Mouse (Mus musculus) retina, adult 2 months (tissue): ENCODE measurements around the gene BC052040.

Experiments
- DNase-seq: peaks from one replicate; pipeline ENCODE4 v3.0.0-alpha.2; 2012; ENCODE audit warnings: low read depth, low spot score

The BC052040 gene

DNA sequence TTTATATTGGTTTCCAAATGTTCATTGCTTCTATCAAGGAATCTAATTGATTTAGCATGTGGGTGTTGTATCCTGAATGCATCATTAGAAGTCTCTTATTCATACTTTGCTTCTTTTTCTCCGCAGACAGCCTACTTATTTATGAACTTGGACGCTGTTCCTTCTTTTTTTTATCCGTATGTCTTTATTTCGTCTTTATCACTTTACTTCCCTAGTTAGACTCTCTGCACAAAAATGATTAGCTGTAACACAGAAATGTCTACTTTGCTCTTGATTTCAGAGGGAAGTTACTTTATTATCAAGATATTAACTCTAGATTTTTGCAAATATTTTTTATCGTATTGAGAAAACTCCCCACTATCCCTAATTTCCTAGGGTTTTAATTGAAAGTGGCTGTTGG lies 117.5 kb downstream of the BC052040 start:
- DNase-seq = no peak

DNA sequence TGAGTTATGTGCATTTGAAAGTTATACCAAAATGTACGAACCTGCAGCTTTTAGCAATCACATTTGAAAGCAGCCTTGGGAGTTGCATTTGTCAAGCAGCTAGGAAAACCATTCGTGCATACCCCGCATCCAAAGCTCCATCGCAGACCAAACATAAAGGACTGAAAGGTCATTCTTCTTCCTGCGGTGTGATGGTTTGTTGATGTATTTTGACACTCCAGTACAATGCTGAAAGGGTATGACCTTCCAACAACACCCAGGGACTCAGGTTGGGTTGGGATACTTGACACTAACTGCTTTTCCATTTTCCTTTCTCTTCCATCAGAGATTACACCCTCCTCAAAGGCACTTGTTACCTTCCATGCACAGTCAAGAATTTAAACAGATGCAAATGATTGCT lies 121.1 kb downstream of the BC052040 start:
- DNase-seq = no peak

DNA sequence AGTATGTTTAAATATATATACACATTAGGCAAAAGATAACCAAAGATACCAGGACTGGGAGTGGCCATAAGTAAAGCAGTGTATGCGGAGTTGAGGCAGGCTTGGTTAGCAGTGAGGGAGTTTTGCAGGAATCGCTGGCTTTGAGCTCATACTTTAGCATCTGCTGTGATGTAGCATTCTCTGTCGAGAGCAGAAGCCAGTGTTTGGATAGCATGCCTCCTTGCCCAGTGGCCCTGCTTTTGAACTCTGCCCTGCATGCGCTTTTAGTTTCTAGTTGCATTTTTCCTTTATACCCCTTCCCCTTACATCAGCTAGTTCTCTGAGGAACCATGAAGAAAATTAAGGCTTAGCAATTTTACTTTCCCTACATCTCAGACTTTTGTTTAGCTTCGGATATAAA lies 136.0 kb downstream of the BC052040 start:
- DNase-seq = no peak

DNA sequence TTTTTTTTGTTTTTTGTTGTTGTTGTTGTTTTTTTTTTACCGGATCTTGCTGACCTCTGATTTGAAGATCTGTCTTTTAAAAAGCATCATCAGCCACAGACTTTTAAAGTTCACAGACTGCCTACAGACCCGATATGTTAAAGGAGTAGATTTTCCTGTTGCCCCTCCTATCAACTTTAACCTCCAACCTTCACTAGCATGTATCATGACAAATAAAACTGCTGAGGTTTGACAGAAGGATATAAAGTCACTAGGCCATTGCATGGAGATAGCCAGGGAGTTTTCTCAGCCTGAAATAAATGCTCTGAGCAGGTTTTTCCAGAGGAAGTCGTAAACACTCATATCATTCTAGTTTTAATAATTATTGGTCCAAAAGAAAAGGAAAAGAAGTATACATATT lies 136.5 kb downstream of the BC052040 start:
- DNase-seq = no peak

DNA sequence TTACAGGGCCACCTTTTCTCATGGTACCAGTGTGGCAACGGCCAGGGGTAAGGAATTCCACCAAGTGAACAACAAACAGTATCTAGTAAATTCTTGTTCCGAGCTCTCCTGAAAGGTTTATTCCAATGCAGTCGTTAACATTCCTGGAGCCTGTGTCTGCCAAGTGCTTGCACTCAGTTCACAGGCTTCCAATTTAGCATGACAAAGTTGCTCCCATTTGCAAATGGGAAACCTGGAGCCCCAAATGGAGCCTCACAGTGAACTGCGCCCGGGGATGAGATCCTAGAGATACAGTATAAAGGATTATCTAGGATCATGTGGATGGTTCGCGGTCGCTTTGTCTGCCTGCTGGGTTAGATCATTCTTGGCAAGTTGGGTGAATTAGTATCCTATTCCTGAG lies 141.9 kb downstream of the BC052040 start:
- DNase-seq = no peak

DNA sequence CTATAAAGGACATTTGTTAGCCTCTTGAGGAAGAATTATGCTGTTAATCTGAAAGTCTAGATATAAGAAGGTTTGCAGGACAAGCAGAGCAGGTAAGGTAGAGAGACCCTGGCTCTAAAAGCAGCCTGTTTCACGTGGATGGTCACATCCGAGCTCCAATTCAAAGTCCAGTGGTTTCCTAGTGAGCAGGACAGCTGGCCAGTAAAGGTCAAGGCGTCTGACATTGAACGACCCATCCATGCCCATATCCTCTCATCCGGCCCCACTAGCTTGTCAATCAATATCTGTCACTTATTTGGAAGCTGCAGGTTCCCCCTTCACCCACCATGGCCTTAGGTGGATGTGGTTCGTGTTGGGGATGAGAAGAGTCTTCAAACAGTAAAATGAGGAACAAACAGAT lies 142.7 kb downstream of the BC052040 start:
- DNase-seq = no peak

DNA sequence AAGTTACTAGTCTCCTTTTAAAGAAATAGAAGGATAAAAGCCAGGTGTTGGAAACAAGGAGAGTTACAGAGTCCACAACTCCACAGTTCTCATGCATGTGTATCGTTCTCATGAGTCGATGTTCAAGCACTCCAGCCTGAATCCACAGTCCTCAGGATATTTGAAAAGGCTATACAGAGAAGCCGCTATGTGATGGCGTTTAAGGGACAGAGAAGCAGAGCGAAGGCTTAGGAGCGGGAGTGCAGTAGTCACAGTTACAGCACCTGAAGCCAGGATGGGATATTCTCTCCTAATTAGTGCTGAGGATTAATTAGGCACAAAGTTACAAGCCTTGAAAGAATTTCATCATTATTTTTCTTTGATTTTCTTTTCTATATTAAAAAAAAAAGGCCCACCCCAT lies 143.2 kb downstream of the BC052040 start:
- no peak for DNase-seq

DNA sequence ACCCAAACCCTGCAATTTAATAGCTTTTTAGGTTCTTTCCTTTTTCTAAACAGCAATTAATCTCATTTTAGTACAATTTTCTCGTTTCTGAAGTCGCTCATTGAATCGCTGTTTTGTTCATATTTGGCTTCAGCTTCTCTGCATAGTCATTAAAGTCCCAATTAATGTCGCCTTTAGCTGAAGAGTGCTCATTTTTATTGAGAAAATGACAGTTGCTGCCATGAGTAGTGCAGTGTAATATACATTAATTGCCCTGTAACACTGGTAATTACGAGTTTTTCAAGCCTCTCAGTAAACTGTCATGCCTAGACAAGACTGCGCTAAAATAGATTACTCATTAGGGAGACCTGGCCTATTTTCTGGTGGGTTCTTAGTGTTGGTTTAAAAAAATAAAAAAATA lies 144.0 kb downstream of the BC052040 start:
- DNase-seq = no peak

DNA sequence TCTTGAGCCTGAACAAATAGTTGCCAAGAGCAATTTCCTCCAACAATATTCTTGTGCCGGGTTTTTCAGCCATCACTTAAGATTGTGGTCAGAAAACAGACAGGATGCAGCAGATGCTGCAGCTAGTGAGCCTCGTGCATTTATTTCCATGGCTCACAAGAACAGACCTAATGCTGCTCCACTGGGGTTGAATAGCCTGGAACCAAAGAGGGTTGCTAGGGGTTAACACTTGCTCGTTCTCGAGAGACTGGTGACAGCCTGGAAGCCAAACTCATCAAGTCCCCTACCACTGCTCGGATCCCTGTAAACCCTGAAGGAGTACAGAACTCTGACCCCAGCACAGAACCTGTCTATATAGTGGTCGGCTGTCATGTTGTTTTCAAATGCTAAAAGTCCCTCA lies 144.4 kb downstream of the BC052040 start:
- DNase-seq = no peak

DNA sequence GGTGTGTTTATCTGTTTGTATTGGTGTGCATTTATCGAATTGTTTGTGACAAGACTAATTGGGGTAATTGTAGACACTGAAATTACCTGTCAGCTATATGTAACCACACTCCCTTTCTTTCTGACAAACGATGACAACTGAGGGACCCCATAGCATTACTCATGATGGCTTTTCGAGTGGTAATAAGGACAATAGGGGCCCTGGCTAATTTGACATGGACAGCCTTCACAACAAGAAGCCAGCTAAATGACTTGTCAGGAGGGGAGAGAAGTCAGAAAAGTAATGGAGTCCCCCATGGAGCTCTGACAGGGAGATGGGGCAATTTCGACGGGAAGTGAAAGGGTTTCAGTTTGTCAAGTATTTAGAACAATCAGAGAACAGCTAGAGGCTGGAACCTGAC lies 145.3 kb downstream of the BC052040 start:
- no peak for DNase-seq

DNA sequence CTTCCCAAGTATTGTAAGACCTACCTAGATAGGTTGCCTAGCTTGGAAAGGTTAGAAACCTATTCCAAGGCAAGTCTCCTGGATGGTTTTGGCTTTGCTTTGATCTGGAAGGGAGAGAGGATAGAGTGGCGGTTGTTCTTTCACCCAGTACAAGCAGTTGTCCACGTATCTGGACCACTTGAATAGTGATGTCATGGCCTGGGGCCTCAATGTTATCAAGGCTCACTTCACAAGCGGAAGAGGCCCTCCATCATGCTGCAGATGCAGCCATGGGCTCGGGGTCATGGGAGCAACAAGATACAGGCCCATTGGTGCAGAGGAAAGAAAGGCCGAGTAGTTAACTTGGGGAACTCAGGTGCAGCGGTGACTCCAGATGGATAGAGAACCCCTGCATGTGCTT lies 147.1 kb downstream of the BC052040 start:
- no peak for DNase-seq

DNA sequence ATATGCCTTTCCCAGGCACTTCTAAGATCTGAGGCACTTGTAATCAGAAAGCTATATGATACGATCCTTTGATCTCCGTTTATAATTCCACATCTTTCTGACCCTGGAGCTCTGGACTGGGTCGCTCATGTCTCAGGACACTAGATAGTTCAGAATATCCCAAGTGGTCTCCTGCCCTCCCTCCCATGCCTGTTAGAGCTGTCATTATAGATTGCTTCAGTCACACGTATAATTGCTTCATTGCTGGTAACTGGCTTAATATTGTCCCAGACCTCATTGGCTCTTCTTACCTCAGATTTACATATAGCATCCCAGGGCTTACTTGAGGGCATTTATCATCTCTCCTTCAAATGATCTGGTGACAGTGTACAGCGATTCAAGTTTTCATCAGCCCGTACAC lies 149.0 kb downstream of the BC052040 start:
- no peak for DNase-seq

DNA sequence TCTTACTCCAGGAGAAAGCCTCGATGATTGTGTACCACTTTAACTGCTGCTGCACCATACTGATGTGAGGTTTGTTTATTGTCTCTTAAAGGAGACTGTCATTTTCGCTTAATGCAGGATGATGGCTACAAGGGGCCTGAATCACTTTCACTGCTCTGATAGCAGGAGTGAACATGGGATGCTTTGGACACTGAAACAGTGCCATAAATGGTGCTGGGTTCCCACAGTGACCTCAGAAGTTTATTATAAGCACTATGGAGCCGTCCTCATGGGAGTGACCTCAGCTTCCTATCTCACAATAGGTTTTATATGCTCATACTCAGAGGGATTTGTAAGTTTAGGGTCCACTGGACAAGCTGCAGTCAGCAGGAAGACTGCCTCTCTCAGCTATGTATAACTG lies 149.7 kb downstream of the BC052040 start:
- no peak for DNase-seq

DNA sequence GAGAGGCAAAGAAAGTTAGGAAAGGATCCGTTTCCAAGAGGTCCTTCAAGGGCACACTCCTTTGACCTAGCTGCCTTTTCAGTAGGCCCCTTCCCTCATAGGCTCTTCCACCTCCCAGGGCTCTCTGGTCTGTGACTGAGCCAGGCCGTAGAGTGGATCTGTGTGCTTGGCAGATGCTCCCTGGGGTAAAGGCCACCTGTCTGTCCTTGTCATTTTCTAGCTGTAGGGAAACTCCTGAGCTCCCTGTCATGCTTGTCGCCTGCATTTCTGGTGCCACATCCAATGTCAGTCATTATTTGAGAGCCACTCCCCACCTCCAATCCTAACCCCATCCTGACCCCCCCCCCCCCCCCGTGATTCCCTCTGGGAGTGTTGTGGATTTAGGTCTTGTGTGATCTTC lies 151.1 kb downstream of the BC052040 start:
- no peak for DNase-seq

DNA sequence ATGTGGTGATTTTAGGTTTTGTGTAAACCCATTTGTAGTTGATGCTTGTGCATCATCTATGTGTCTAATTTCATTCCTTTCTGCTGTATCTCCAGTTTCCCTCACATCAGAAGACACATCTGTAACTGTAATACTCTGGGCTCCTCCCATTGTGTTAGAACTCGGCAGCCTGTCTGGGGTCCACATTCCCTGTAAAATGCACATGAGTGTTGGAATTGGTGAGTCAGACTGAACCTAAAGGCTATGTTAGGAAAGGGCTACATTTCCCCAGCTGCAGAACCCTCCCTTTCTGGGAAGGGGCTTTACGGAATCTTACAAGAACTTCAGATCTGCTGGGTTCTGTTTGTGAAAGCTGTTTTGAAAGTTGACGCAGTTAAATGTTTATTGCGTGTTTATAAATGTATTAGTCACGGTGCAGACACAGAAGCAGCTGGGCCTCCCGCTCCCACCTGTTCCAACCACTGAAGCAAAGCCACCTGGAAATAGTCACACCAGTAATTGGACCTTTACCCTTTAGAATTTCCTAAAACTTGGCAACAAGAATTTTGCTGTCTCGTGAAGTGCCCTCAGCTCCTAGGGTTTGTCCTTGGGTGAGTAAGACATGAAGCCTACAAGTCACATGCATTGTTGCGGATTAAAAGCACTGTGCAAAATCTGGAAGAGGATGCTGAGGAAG lies 151.6 kb downstream of the BC052040 start:
- DNase-seq = no peak

DNA sequence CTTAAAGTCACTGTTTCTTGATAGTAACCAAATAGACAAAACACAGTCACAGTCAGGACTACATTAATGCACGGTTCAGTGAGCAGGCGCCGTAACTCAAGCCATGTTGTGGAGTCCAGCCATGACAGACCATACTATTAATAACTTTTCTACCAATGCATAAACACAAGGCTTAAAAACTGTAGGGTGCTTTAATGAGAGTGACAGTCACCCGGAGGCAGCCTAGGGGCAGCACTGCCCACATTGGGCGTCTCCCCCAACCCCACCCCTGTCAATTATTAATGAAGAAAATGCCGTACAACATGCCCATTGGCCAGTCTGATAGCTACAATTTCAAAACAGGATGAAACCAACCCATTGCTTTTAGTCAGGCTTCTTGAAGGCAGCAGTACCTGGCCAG lies 153.3 kb downstream of the BC052040 start:
- DNase-seq = no peak

DNA sequence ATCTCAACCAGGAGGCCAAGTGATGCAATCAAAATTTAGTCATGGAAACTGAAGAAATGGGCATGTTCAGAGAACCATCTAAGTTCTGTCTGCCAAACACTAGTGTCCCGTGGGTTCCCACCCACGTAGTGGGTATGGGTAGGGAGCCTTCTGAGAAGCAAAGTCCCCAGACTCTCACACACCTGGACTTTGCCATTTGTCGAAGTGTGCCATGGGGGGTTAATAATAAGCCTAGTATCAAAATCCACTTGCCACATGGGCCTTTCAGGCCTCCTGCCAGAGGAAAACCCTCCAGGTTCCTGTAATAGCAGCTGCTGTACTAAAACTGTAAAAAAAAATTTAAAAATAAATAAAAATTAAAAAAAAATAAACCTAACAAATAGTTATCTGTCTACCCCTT lies 154.9 kb downstream of the BC052040 start:
- DNase-seq = no peak

DNA sequence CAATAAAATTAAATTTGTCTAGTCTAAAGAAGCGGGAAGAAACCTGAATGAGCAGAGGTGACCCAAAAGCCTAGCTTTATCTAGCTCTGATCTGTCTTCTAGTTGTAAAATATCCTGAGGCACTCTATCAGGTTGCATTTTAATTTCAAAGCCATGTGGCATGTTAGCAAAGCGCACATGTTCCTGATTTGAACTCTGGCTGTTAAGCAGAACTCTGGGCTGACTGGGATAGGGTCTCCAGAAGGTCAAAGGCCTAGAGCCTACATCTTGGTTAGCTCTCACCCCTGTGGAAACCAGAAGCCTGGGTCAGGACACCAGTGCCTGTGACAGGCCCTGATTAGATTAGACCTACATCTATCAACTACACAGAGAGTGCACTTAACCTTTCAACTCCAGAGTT lies 156.4 kb downstream of the BC052040 start:
- no peak for DNase-seq

DNA sequence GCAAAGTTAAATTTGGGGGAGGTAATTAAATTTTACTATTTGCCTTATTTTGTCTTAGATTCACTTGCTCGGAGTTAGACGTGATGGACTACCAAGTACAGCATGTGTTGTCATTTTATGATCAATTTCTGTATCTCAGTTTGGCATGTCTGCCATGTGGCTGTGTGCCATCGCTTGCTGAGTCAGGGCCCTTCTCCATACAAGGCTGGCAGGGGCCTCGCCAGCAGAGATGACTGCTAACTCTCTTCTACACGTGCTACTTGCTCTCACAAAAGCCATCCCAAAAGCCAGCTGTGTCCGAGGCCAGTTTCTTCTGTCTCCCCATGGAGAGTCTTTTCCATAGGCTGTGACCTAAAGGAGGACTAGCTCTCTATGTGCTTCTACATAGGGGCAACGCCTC lies 160.5 kb downstream of the BC052040 start:
- DNase-seq = no peak

DNA sequence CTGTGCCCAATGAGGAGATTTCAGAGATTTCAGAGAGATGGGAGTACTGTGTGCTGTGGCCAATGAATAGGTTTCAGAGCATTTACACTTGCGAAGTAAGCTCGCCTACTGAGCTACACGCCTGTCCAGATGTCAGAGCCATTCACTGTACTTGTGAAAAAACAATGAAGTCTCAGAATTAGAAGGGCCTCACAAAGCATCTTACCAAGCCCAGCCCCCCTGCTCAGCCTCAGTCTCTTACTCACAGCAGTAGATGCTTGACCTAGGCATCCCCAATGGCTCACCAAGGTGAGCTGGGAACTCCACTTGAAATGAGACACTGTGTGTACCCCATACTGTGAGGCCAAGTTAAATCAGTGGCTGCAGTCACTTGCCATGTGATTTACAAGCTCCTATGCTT lies 166.1 kb downstream of the BC052040 start:
- no peak for DNase-seq

DNA sequence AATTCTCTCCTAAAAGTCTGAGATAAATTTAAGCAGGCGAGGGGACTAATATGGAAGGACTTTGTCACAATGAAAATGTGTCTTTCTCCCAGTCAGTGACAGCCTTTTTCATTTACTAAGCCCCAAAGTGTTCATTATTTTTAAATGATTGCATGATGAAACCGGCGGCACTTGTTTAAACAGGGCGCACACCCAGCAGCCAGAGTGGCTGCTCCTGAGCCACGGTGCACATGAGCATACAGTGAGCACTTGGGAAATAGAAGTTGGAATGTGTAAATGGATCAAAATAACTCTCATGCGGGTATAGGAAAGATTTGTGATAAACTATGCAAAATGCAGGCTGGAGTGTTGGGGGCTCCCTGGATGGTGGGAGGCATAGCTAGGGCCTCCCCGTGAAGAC lies 169.7 kb downstream of the BC052040 start:
- no peak for DNase-seq

DNA sequence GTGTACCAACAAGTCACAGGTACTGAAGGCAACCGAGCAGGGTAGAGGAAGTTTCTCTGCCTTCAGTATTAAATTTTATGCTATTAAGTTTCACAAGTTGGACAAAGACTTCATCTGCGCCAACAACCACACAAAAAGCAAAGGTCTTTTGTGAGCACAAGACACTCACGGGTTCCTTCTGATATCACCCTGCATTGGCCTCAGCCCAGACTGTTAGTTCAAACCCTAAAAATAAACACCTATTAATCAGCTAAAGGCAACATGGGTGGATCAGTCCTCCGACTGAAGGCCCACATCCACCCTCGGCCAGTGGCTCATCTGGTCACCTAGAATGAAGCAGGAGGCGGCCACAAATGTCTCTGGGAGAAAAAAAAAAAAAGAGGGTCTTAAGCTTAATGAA lies 176.2 kb downstream of the BC052040 start:
- no peak for DNase-seq

DNA sequence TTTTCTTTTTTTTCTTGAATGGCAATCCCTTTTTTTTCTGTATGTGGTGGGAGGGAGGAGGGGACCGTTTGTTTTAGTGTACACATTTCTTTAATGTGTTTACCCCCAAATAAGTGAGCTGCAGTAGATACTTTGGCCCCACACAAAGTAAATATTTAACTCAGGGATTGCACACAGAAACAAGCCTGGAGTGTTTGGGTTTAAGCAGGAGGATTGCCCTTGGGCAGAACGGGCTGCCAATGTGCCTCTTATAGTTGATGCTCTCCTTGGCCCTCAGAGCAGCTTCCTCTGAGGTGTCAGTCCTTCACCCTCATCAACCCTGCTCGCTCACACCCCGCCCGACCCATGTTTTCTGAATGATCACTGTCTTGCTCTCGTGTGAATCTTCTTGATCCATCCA lies 177.0 kb downstream of the BC052040 start:
- no peak for DNase-seq

DNA sequence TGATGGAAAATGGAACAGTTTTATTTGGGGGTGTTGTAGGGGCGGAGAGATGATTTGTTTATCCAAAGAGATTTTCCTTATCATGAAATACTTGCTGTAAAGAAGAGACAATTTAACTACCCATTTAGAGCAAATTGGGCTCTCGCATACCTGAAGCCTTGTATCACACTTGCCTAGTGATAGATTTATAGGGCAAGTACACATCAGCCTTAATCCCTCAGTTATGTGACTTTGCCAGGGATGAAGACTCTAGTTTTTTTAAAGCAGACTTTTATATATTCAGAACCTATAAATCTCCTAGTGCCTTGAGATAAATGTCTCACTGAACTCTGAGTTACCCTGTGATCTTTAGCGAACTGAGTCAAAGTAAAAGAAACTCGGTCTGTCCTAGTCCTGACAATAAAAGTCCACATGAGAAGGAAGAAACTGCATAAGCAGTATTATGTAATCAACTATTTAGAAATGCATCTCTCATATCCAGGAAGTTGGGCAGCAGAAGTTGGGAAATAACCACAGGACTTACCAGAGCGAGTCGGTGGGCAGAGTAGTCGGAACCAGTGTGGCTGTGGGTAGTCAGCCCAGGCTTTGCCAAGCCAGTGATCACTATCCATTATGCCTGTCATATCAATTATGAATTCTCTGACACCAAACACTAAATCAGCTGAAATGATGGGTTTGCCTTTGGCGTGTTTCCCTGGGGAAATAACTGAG lies 183.2 kb downstream of the BC052040 start:
- no peak for DNase-seq
